ENCODE assay signal across 8 mouse cellular contexts in genomic region chr3:115714049-115714435, GRCm38 (mm10). TPM values are rescaled to one million over a fixed set of nuclear protein-coding genes. Genes with fewer than 3 reads are reported as not detected.
DNase-seq lines count a peak whose midpoint lies in the region; ATAC-seq and TF ChIP-seq lines count a peak whose summit lies in the region.

No protein-coding gene starts in this region.

- TF ChIP-seq CTCF in C2C12 (IDR thresholded peaks at IDR 0.05; ENCODE audit: control insufficient read depth, insufficient read depth, insufficient read length) = no peak
- TF ChIP-seq CTCF in intestine, postnatal 0 days (IDR thresholded peaks at IDR 0.05; ENCODE audit: low read depth) = no peak

- no peaks in the 10 kb centered on the region for H3K79me2 ChIP-seq in C2C12 (ENCODE audit: control insufficient read depth, insufficient read depth)

- no peaks in the 10 kb centered on the region for H3K27me3 ChIP-seq in C2C12 (ENCODE audit: control insufficient read depth, insufficient read depth, insufficient read length)
- H3K27me3 ChIP-seq in forebrain, embryonic 13.5 days = no peaks in the 10 kb centered on the region
- no peaks in the 10 kb centered on the region for H3K27me3 ChIP-seq in intestine, postnatal 0 days (replicated peaks; ENCODE audit: control insufficient read depth, insufficient read depth, low read length)
- H3K27me3 ChIP-seq in neural tube, embryonic 12.5 days (replicated peaks) = peaks cover 7% of the 10 kb centered on the region

- peak; percentile 10 for DNase-seq in embryo, embryonic 10 days (ENCODE audit: low spot score)
- no peak for DNase-seq in embryo, embryonic 9.5 days (ENCODE audit: extremely low spot score)
- no peak for DNase-seq in right cerebral cortex, postnatal 36 days (ENCODE audit: low spot score in 2 of 2)
- DNase-seq in spleen, postnatal 4 days (ENCODE audit: low spot score in 2 of 2) = no peak

- H3K4me1 ChIP-seq in forebrain, embryonic 13.5 days = peaks cover 43% of the 10 kb centered on the region
- no peaks in the 10 kb centered on the region for H3K4me1 ChIP-seq in intestine, postnatal 0 days (replicated peaks; ENCODE audit: control insufficient read depth, insufficient read depth, low read length)
- peaks cover 15% of the 10 kb centered on the region for H3K4me1 ChIP-seq in neural tube, embryonic 12.5 days

- 2% methylated on average over 5 of the region's 5 CpGs for WGBS in forebrain, embryonic 13.5 days
- WGBS in intestine, postnatal 0 days = 16% methylated on average over 5 of the region's 5 CpGs
- WGBS in neural tube, embryonic 12.5 days = 7% methylated on average over 5 of the region's 5 CpGs

- no peaks in the 10 kb centered on the region for H3K79me3 ChIP-seq in C2C12 (ENCODE audit: low read depth)

- H3K27ac ChIP-seq in forebrain, embryonic 13.5 days = peak overlapping the region; percentile 82; the same call in 1 of the 2 replicates
- H3K27ac ChIP-seq in intestine, postnatal 0 days (ENCODE audit: low read depth, low read length) = no peak overlapping the region
- H3K27ac ChIP-seq in neural tube, embryonic 12.5 days = no peak overlapping the region

- no peak overlapping the region for H3ac ChIP-seq in C2C12 (ENCODE audit: control insufficient read depth, insufficient read length, low read depth)

- no peaks in the 10 kb centered on the region for H3K9me3 ChIP-seq in forebrain, embryonic 13.5 days (replicated peaks)
- H3K9me3 ChIP-seq in intestine, postnatal 0 days (ENCODE audit: control insufficient read depth) = no peaks in the 10 kb centered on the region
- no peaks in the 10 kb centered on the region for H3K9me3 ChIP-seq in neural tube, embryonic 12.5 days

- H3K4me3 ChIP-seq in C2C12 (ENCODE audit: insufficient read depth, poor library complexity, severe bottlenecking) = peak overlapping the region; percentile 31
- peak overlapping the region; percentile 58 for H3K4me3 ChIP-seq in forebrain, embryonic 13.5 days
- peak overlapping the region; percentile 53 for H3K4me3 ChIP-seq in intestine, postnatal 0 days (ENCODE audit: low read depth, low read length)
- peak overlapping the region; percentile 48 for H3K4me3 ChIP-seq in neural tube, embryonic 12.5 days

- H3K4me2 ChIP-seq in forebrain, embryonic 13.5 days = peak overlapping the region; percentile 81
- peak overlapping the region; percentile 87 for H3K4me2 ChIP-seq in intestine, postnatal 0 days (replicated peaks; ENCODE audit: low read depth)
- H3K4me2 ChIP-seq in neural tube, embryonic 12.5 days (replicated peaks) = peak overlapping the region; percentile 80

- H3K36me3 ChIP-seq in C2C12 (ENCODE audit: control insufficient read depth, insufficient read depth) = no peaks in the 10 kb centered on the region
- peaks cover 20% of the 10 kb centered on the region for H3K36me3 ChIP-seq in forebrain, embryonic 13.5 days (ENCODE audit: poor library complexity, severe bottlenecking)
- no peaks in the 10 kb centered on the region for H3K36me3 ChIP-seq in intestine, postnatal 0 days (ENCODE audit: control insufficient read depth, insufficient read depth)
- peaks cover 4% of the 10 kb centered on the region for H3K36me3 ChIP-seq in neural tube, embryonic 12.5 days

- peak overlapping the region; percentile 76 for H3K9ac ChIP-seq in forebrain, embryonic 13.5 days
- peak overlapping the region; percentile 19; the same call in 1 of the 2 replicates for H3K9ac ChIP-seq in intestine, postnatal 0 days (ENCODE audit: low read depth, low read length)
- peak overlapping the region; percentile 44; the same call in 1 of the 2 replicates for H3K9ac ChIP-seq in neural tube, embryonic 12.5 days

- no peak for ATAC-seq in forebrain, embryonic 13.5 days
- no peak for ATAC-seq in intestine, postnatal 0 days
- ATAC-seq in neural tube, embryonic 12.5 days (ENCODE audit: low FRiP score, low read depth) = no peak

TF ChIP-seq in C2C12, 6 proteins besides CTCF, POLR2A, EP300 and RAD21:
- TF ChIP-seq CEBPB (IDR thresholded peaks at IDR 0.05; ENCODE audit: low read depth) (no peak), MAX (IDR thresholded peaks at IDR 0.05) (no peak), MYOG (IDR thresholded peaks at IDR 0.05; ENCODE audit: control insufficient read depth, extremely low read depth, insufficient read length) (no peak), FOSL1 (IDR thresholded peaks at IDR 0.05; ENCODE audit: insufficient read depth, low read length, poor library complexity, severe bottlenecking) (no peak), USF1 (IDR thresholded peaks at IDR 0.05; ENCODE audit: low read depth) (no peak), MYOD1 (IDR thresholded peaks at IDR 0.05; ENCODE audit: control insufficient read depth, insufficient read length, low read depth) (no peak)

RNA-seq across cellular contexts. Expression of gene S1pr1, which starts 0.8 kb away (rescaled TPM):
- polyA plus RNA-seq in C2C12 (2012; fragmentation: generic; extraction: Trizol) = 2.9 TPM
- 28.0 and 29.7 TPM in 2 replicates for polyA plus RNA-seq in forebrain, embryonic 13.5 days (2015; fragmentation: Nextera tagmentation; extraction: Ambion mirVana)
- polyA plus RNA-seq in intestine, postnatal 0 days (2015; fragmentation: Nextera tagmentation; extraction: Ambion mirVana) = 7.6 and 8.3 TPM in 2 replicates
- 18.8 and 18.9 TPM in 2 replicates for polyA plus RNA-seq in neural tube, embryonic 12.5 days (2016; fragmentation: Nextera tagmentation; extraction: Ambion mirVana)

Comparison
In these comparisons a context has a peak if more than half of its experiments do, and no peak if none do; other contexts are left out.
1. H3K9ac ChIP-seq: peak in every context shown above with its lines; median percentile 76 in forebrain, embryonic 13.5 days; 44 in neural tube, embryonic 12.5 days; 19 in intestine, postnatal 0 days.